Mouse (Mus musculus) myocyte (in vitro differentiated cells): ENCODE measurements at regions not wholly inside any gene's neighbourhood (a gene's known extent, or its start where the extent isn't known, plus 50 kb on each side); places are given as distances from the start of the nearest gene placed in this dataset.

Source experiments
- H3K27me3 ChIP-seq: one replicate; pipeline ENCODE4 v1.6.1; 2011; ENCODE audit not compliant: control insufficient read depth, insufficient read depth, insufficient read length
- H3K36me3 ChIP-seq: one replicate; pipeline ENCODE4 v1.6.1; 2011; ENCODE audit not compliant: control insufficient read depth, insufficient read depth
- H3K4me2 ChIP-seq: one replicate; pipeline ENCODE4 v1.6.1; 2011; ENCODE audit warnings: low read depth, control low read depth
- H3K4me3 ChIP-seq: one replicate; pipeline ENCODE4 v1.5.1; 2011; ENCODE audit warnings: mild to moderate bottlenecking, control low read depth, moderate library complexity
- H3K79me2 ChIP-seq: one replicate; pipeline ENCODE4 v1.6.1; 2011; ENCODE audit not compliant: control insufficient read depth, insufficient read depth
- H3ac ChIP-seq: one replicate; pipeline ENCODE4 v1.6.1; 2011; ENCODE audit not compliant: control insufficient read depth, insufficient read length
- CEBPB ChIP-seq: IDR thresholded peaks from 2 replicates; pipeline ENCODE4 v1.6.1; 2011; ENCODE audit warnings: mild to moderate bottlenecking, moderate library complexity; ENCODE audit not compliant: poor library complexity, insufficient read depth, severe bottlenecking
- E2F4 ChIP-seq: IDR thresholded peaks from one replicate; pipeline ENCODE4 v1.6.1; 2011; ENCODE audit warnings: mild to moderate bottlenecking, control low read depth, moderate library complexity; ENCODE audit not compliant: insufficient read depth
- MAX ChIP-seq: IDR thresholded peaks from one replicate; pipeline ENCODE4 v1.6.1; 2011; ENCODE audit warnings: low read depth, mild to moderate bottlenecking, control low read depth
- MYOD1 ChIP-seq, 3 experiments: IDR thresholded peaks; one replicate each; pipeline ENCODE4 v1.6.1; 2011; ENCODE audit warnings: control low read depth in 2 of 3, low read depth in 2 of 3, mild to moderate bottlenecking in 2 of 3, moderate library complexity in 1 of 3; ENCODE audit not compliant: insufficient read length in 2 of 3, control insufficient read depth in 1 of 3
- MYOG ChIP-seq, 3 experiments: IDR thresholded peaks; one replicate each; pipeline ENCODE4 v1.6.1; 2011; ENCODE audit warnings: control low read depth in 2 of 3, low read depth in 2 of 3, mild to moderate bottlenecking in 2 of 3; ENCODE audit not compliant: insufficient read length in 2 of 3, control insufficient read depth in 1 of 3, insufficient read depth in 1 of 3
- POLR2A ChIP-seq: IDR thresholded peaks from one replicate; pipeline ENCODE4 v1.6.1; 2011; ENCODE audit warnings: low read depth, mild to moderate bottlenecking, control low read depth, moderate library complexity; ENCODE audit not compliant: insufficient read length
- POLR2AphosphoS2 ChIP-seq: IDR thresholded peaks from one replicate; pipeline ENCODE4 v1.6.1; 2011; ENCODE audit warnings: low read depth, control low read depth; ENCODE audit not compliant: insufficient read length
- REST ChIP-seq: IDR thresholded peaks from one replicate; pipeline ENCODE4 v1.6.1; 2011; ENCODE audit warnings: mild to moderate bottlenecking, control low read depth, moderate library complexity; ENCODE audit not compliant: insufficient read depth, insufficient read length
- SRF ChIP-seq: IDR thresholded peaks from one replicate; pipeline ENCODE4 v1.6.1; 2011; ENCODE audit warnings: low read depth; ENCODE audit not compliant: control insufficient read depth, insufficient read length
- TCF12 ChIP-seq: IDR thresholded peaks from one replicate; pipeline ENCODE4 v1.6.1; 2011; ENCODE audit warnings: mild to moderate bottlenecking, control low read depth; ENCODE audit not compliant: poor library complexity, insufficient read depth, severe bottlenecking
- TCF3 ChIP-seq: IDR thresholded peaks from one replicate; pipeline ENCODE4 v1.6.1; 2011; ENCODE audit warnings: low read depth, control low read depth; ENCODE audit not compliant: insufficient read length
- USF1 ChIP-seq: IDR thresholded peaks from one replicate; pipeline ENCODE4 v1.6.1; 2011; ENCODE audit warnings: low read depth, mild to moderate bottlenecking, control low read depth, moderate library complexity

DNA sequence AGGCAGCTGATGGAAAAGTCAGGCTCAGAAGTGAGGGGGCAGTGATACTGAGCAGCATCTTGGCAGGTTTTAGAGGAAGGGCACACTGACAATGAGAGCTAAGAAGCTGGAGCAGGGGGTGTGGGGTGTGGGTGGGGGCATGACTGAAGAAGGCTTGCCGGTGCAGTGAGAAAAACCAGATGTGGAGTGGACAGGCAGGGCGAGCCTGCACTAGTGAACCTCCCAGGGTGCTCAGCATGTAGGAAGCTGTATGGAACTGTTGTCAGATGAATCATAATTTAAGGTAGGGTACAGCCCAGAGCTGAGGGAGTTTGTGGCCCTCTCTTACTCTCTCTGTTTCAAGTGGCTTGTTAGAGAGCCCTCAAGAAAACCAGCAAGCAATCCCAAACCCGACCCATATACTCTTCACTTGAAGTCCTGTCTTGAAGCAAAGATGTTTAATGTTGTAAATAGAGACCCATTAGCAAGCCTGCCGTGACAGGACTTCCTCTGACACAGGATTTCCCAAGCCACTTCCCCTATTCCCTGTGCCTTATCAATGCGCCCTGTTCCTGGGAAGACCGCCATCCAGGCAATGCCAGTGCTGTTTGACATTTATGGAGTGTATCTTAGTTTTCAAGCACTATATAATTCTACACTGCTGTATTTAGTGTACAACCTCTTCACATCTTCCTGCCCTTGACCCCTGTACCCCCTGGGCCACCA lies 90.4 kb upstream of the Npvf start:
- Histone ChIP-seq H3K79me2 (no peaks in the 10 kb centered on the region), H3K36me3 (no peaks in the 10 kb centered on the region), H3K27me3 (no peaks in the 10 kb centered on the region), H3K4me2 (no peak overlapping the region), H3ac (no peak overlapping the region), H3K4me3 (no peak overlapping the region)
- TF ChIP-seq USF1 = no peak
- TF ChIP-seq TCF3 = no peak
- TF ChIP-seq TCF12 = no peak
- TF ChIP-seq REST = no peak
- no peak for TF ChIP-seq CEBPB
- no peak for TF ChIP-seq SRF
- TF ChIP-seq MAX = no peak
- TF ChIP-seq POLR2A = no peak

DNA sequence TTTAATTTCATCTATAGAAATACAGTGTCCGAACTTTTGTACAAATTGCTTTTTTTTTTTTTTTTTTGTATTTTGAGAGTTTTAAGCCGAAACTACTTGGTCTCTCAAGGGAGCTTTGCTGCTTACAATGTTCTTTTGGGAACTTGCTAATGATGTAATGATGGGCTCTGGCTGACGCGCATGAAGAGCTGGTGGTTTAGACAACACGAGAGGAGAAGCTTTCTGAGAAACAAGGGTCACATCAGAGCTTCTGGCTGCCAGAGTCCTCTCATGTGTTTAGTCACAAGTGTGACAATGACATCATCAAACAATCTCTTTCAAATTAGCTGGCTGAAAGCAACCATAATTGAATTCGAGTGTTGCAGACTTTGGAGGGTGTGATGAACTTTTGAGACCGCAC lies 98.9 kb upstream of the Npvf start:
- Histone ChIP-seq H3K27me3 (peaks cover 21% of the 10 kb centered on the region), H3K36me3 (no peaks in the 10 kb centered on the region), H3K79me2 (no peaks in the 10 kb centered on the region), H3K4me2 (no peak overlapping the region), H3ac (no peak overlapping the region), H3K4me3 (no peak overlapping the region)
- TF ChIP-seq MYOD1 (IDR thresholded peaks at IDR 0.05; ENCODE audit: control insufficient read depth in 1 of 3, insufficient read length in 2 of 3, low read depth in 2 of 3) = no peak
- no peak for TF ChIP-seq CEBPB
- TF ChIP-seq E2F4 = no peak
- no peak for TF ChIP-seq MYOG (IDR thresholded peaks at IDR 0.05; ENCODE audit: control insufficient read depth in 1 of 3, insufficient read depth in 1 of 3, insufficient read length in 2 of 3, low read depth in 2 of 3)
- no peak for TF ChIP-seq TCF3
- no peak for TF ChIP-seq SRF
- no peak for TF ChIP-seq POLR2A
- no peak for TF ChIP-seq POLR2AphosphoS2
- TF ChIP-seq REST = no peak
- TF ChIP-seq USF1 = no peak
- TF ChIP-seq TCF12 = no peak
- no peak for TF ChIP-seq MAX

DNA sequence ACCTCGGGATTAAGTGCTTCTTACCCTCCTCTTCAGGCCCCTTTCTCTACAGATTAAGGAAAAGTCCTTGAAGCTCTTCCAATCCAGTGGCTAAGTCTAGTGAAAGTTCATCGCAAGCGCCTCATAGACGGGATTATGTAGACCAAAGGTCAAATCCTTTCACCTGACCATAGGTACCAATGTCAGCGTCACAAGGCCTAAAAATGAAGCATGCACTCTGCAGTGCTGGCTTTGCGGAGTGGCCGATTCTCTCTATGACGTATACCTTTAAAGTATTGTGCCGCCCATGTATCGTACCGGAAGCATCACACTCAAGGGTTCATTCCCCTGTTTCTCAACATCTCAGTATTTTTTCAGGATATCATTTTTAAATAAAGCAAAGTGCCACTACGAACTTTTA lies 100.5 kb upstream of the Npvf start:
- H3K79me2 ChIP-seq = no peaks in the 10 kb centered on the region
- TF ChIP-seq MAX (no peak), MYOD1 (IDR thresholded peaks at IDR 0.05; ENCODE audit: control insufficient read depth in 1 of 3, insufficient read length in 2 of 3, low read depth in 2 of 3) (no peak), POLR2A (no peak)
- H3K27me3 ChIP-seq = peaks cover 24% of the 10 kb centered on the region
- H3K4me3 ChIP-seq = no peak overlapping the region
- H3ac ChIP-seq = no peak overlapping the region
- H3K4me2 ChIP-seq = no peak overlapping the region
- no peaks in the 10 kb centered on the region for H3K36me3 ChIP-seq

DNA sequence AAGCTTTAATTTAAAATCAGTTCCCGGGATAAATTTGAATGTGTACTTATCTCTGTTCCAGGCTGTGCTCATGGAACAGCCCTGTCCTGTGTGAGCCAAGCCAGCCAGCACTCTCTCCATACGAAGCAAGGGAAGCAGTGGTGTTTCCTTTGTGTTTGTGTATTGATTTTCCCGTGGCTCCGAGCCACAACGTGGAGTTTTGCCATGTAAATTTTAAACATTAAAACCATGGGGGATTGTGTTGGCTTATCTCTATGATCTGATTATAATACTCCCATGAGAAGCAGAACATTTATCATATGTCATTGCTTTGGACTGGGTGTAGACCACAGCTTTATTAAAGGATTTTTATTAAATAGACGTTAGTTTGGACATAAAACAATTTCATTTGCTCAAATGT lies 106.1 kb upstream of the Npvf start:
- H3K4me3 ChIP-seq = no peak overlapping the region
- no peaks in the 10 kb centered on the region for H3K36me3 ChIP-seq
- no peak overlapping the region for H3K4me2 ChIP-seq
- TF ChIP-seq SRF (no peak), REST (no peak), POLR2A (no peak), CEBPB (no peak), TCF3 (no peak), USF1 (no peak), TCF12 (no peak), MAX (no peak), MYOD1 (IDR thresholded peaks at IDR 0.05; ENCODE audit: control insufficient read depth in 1 of 3, insufficient read length in 2 of 3, low read depth in 2 of 3) (no peak), E2F4 (no peak)
- H3ac ChIP-seq = no peak overlapping the region
- H3K79me2 ChIP-seq = no peaks in the 10 kb centered on the region
- peaks cover 20% of the 10 kb centered on the region for H3K27me3 ChIP-seq

DNA sequence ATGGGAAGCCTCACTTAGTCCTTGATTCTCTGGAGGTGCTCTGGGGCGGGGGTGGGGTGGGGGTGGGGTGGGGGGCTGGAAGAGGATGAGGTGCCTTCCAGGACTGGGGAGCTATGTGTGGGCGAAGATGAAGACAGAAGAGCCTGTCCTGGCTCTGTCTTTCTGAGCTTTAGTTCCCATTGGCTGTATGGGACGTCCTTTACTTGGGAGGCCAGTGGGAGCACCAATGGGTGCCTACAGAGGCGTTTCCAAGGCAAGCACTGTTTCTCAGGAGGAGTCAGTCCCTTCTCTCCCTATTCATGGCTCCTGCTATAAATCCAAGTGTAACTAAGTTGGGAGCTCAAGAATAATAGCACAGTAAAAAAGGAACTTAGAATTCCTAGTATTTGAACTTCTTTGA lies 108.9 kb upstream of the Npvf start:
- Histone ChIP-seq H3K4me2 (no peak overlapping the region), H3K36me3 (no peaks in the 10 kb centered on the region), H3K79me2 (no peaks in the 10 kb centered on the region), H3K4me3 (no peak overlapping the region), H3K27me3 (peaks cover 3% of the 10 kb centered on the region), H3ac (no peak overlapping the region)
- no peak for TF ChIP-seq E2F4
- no peak for TF ChIP-seq POLR2A
- no peak for TF ChIP-seq USF1
- no peak for TF ChIP-seq SRF
- no peak for TF ChIP-seq REST
- TF ChIP-seq TCF3 = no peak
- TF ChIP-seq MYOG (IDR thresholded peaks at IDR 0.05; ENCODE audit: control insufficient read depth in 1 of 3, insufficient read depth in 1 of 3, insufficient read length in 2 of 3, low read depth in 2 of 3) = no peak
